Mouse (Mus musculus) embryo, embryonic 9.5 days (tissue): Measurements from ENCODE around the gene Nle1.
"Not testable (repeated sequence)": the region's sequence is repeated elsewhere in the genome, so short reads cannot be mapped to it uniquely, and the experiment has no call there.

Experiments used
- DNase-seq: peaks from one replicate; pipeline ENCODE4 v3.0.0-alpha.2; 2017; ENCODE audit errors: extremely low spot score

Gene Nle1

GRCm38 (mm10) chr11:82907651-82908607, at the start of gene Nle1:
Gene Nle1, minus strand, starts transcription at chr11:82908411.
- peak; percentile 94 for DNase-seq

GRCm38 (mm10) chr11:82956925-82957324, 48.7 kb upstream of the Nle1 start:
- DNase-seq, result no peak

- no peak for DNase-seq
Measured at GRCm38 (mm10) chr11:82954631-82955030, 46.4 kb upstream of the Nle1 start.

- DNase-seq, result no peak
Measured at GRCm38 (mm10) chr11:82952612-82953542, 44.7 kb upstream of the Nle1 start.

GRCm38 (mm10) chr11:82951865-82952611, 43.8 kb upstream of the Nle1 start:
- DNase-seq, result peak; percentile 17

- DNase-seq, result peak; percentile 8
Measured at GRCm38 (mm10) chr11:82950736-82951481, 42.7 kb upstream of the Nle1 start, which contains the start of gene Slfn5. Gene Slfn5, plus strand, starts transcription at chr11:82951349.

- DNase-seq, result no peak
Measured at GRCm38 (mm10) chr11:82949036-82949435, 40.8 kb upstream of the Nle1 start.

- no peak for DNase-seq
Measured at GRCm38 (mm10) chr11:82947457-82947856, 39.2 kb upstream of the Nle1 start.

GRCm38 (mm10) chr11:82945636-82946035, 37.4 kb upstream of the Nle1 start:
- no peak for DNase-seq

GRCm38 (mm10) chr11:82943336-82943735, 35.1 kb upstream of the Nle1 start:
- no peak for DNase-seq

- DNase-seq, result no peak
Measured at GRCm38 (mm10) chr11:82933186-82933585, 25.0 kb upstream of the Nle1 start.

GRCm38 (mm10) chr11:82931671-82932450, 23.6 kb upstream of the Nle1 start:
- peak; percentile 7 for DNase-seq

- not testable (repeated sequence) for DNase-seq
Measured at GRCm38 (mm10) chr11:82931161-82931560, 22.9 kb upstream of the Nle1 start.

GRCm38 (mm10) chr11:82930391-82930955, 22.3 kb upstream of the Nle1 start:
- DNase-seq, result peak; percentile 17

GRCm38 (mm10) chr11:82929633-82929950, 21.4 kb upstream of the Nle1 start:
- no peak for DNase-seq

GRCm38 (mm10) chr11:82928897-82929632, 20.9 kb upstream of the Nle1 start:
- DNase-seq, result peak; percentile 27

- not testable (repeated sequence) for DNase-seq
Measured at GRCm38 (mm10) chr11:82923910-82924309, 15.7 kb upstream of the Nle1 start.

- no peak for DNase-seq
Measured at GRCm38 (mm10) chr11:82921691-82922090, 13.5 kb upstream of the Nle1 start.

- no peak for DNase-seq
Measured at GRCm38 (mm10) chr11:82920768-82921167, 12.6 kb upstream of the Nle1 start.
